Comparison of ENCODE assay signal across 9 mouse cellular contexts in genomic region chr10:81191342-81191982, GRCm38 (mm10). TPM values are rescaled to one million over a fixed set of nuclear protein-coding genes. Genes with fewer than 3 reads are reported as not detected.
DNase-seq lines count a peak whose midpoint lies in the region; ATAC-seq lines count a peak whose summit lies in the region.
"Had no signal": no experiment of that assay in that cellular context is flagged by ENCODE, and none has a peak within 500 bp of the region (broad histone marks: within the 10 kb centered on the region; RNA-seq: fewer than 3 reads in every experiment).

No protein-coding gene starts in this region.

- no peak for ATAC-seq in embryonic facial prominence, embryonic 15.5 days (ENCODE audit: insufficient number of reproducible peaks, low FRiP score, low TSS enrichment, low read depth)
- no peak for ATAC-seq in hindbrain, embryonic 16.5 days

- no peaks in the 10 kb centered on the region for H3K9me3 ChIP-seq in embryonic facial prominence, embryonic 15.5 days (replicated peaks)
- H3K9me3 ChIP-seq in hindbrain, embryonic 16.5 days (ENCODE audit: control insufficient read depth, low read length) = no peaks in the 10 kb centered on the region

- 85% methylated on average over 18 of the region's 18 CpGs for WGBS in embryonic facial prominence, embryonic 15.5 days
- WGBS in hindbrain, embryonic 16.5 days = 88% methylated on average over 18 of the region's 18 CpGs

- peaks cover 31% of the 10 kb centered on the region for H3K27me3 ChIP-seq in embryonic facial prominence, embryonic 15.5 days
- H3K27me3 ChIP-seq in hindbrain, embryonic 16.5 days (replicated peaks; ENCODE audit: control insufficient read depth, insufficient read depth, low read length) = peaks cover 11% of the 10 kb centered on the region

- H3K27ac ChIP-seq in embryonic facial prominence, embryonic 15.5 days (replicated peaks) = peak overlapping the region; percentile 88; the same call in 1 of the 2 replicates
- H3K27ac ChIP-seq in hindbrain, embryonic 16.5 days (ENCODE audit: low read depth, low read length) = peak overlapping the region; percentile 98; the same call in 1 of the 2 replicates

- H3K36me3 ChIP-seq in embryonic facial prominence, embryonic 15.5 days = peaks cover 37% of the 10 kb centered on the region
- H3K36me3 ChIP-seq in hindbrain, embryonic 16.5 days (ENCODE audit: control insufficient read depth, insufficient read depth, low read length) = peaks cover 11% of the 10 kb centered on the region

- peak overlapping the region; percentile 97; the same call in 1 of the 2 replicates for H3K4me2 ChIP-seq in embryonic facial prominence, embryonic 15.5 days (replicated peaks)
- peak overlapping the region; percentile 75 for H3K4me2 ChIP-seq in hindbrain, embryonic 16.5 days (ENCODE audit: low read length)

- no peak overlapping the region for H3K4me3 ChIP-seq in embryonic facial prominence, embryonic 15.5 days (replicated peaks)
- H3K4me3 ChIP-seq in hindbrain, embryonic 16.5 days (ENCODE audit: low read length) = no peak overlapping the region

- H3K9ac ChIP-seq in embryonic facial prominence, embryonic 15.5 days = no peak overlapping the region
- H3K9ac ChIP-seq in hindbrain, embryonic 16.5 days (ENCODE audit: low read depth, low read length) = no peak overlapping the region

- H3K4me1 ChIP-seq in embryonic facial prominence, embryonic 15.5 days = peaks cover 35% of the 10 kb centered on the region
- peaks cover 19% of the 10 kb centered on the region for H3K4me1 ChIP-seq in hindbrain, embryonic 16.5 days (ENCODE audit: control insufficient read depth, insufficient read depth, low read depth, low read length)

- peak; percentile 31 for DNase-seq in kidney, adult 9 months
- no peak for DNase-seq in kidney, postnatal 10 days
- peak; percentile 55 to 72 for DNase-seq in lung, postnatal 4 days
- DNase-seq in spleen, adult 12 weeks (ENCODE audit: low spot score) = no peak
- DNase-seq in spleen, postnatal 14 days (ENCODE audit: low spot score in 2 of 2) = no peak
- no peak for DNase-seq in adrenal gland, postnatal 25 days

RNA-seq across cellular contexts. Expression of gene 4930442H23Rik, which starts 7.8 kb away (rescaled TPM):
- 0.13 and 0.21 TPM in 2 replicates for polyA plus RNA-seq in embryonic facial prominence, embryonic 15.5 days (2015; fragmentation: Nextera tagmentation; extraction: Ambion mirVana)
- not detected in 2 replicates for polyA plus RNA-seq in hindbrain, embryonic 16.5 days (2015; fragmentation: Nextera tagmentation; extraction: Ambion mirVana)
- not detected in 2 replicates for total RNA-seq in adrenal gland, postnatal 25 days (2021)
- total RNA-seq: layer of hippocampus, postnatal 14 days had no signal

RNA-seq across cellular contexts. Expression of gene Dapk3, which starts 8.7 kb away (rescaled TPM):
- 65.4 and 67.7 TPM in 2 replicates for polyA plus RNA-seq in embryonic facial prominence, embryonic 15.5 days (2015; fragmentation: Nextera tagmentation; extraction: Ambion mirVana)
- 49.0 and 58.7 TPM in 2 replicates for polyA plus RNA-seq in hindbrain, embryonic 16.5 days (2015; fragmentation: Nextera tagmentation; extraction: Ambion mirVana)
- total RNA-seq in adrenal gland, postnatal 25 days (2021) = 70.8 and 76.5 TPM in 2 replicates

RNA-seq across cellular contexts. Expression of gene Nmrk2, which starts 10.4 kb away (rescaled TPM):
- polyA plus RNA-seq in embryonic facial prominence, embryonic 15.5 days (2015; fragmentation: Nextera tagmentation; extraction: Ambion mirVana) = 0.36 and 0.54 TPM in 2 replicates
- 0.09 and 0.24 TPM in 2 replicates for polyA plus RNA-seq in hindbrain, embryonic 16.5 days (2015; fragmentation: Nextera tagmentation; extraction: Ambion mirVana)
- not detected in 2 replicates for total RNA-seq in adrenal gland, postnatal 25 days (2021)

RNA-seq across cellular contexts. Expression of gene Eef2, which starts 15.0 kb away (rescaled TPM):
- 654 and 688 TPM in 2 replicates for polyA plus RNA-seq in embryonic facial prominence, embryonic 15.5 days (2015; fragmentation: Nextera tagmentation; extraction: Ambion mirVana)
- 525 and 551 TPM in 2 replicates for polyA plus RNA-seq in hindbrain, embryonic 16.5 days (2015; fragmentation: Nextera tagmentation; extraction: Ambion mirVana)
- 1,495 and 1,572 TPM in 2 replicates for total RNA-seq in adrenal gland, postnatal 25 days (2021)

RNA-seq across cellular contexts. Expression of gene Pias4, which starts 23.7 kb away (rescaled TPM):
- 52.0 and 52.7 TPM in 2 replicates for polyA plus RNA-seq in embryonic facial prominence, embryonic 15.5 days (2015; fragmentation: Nextera tagmentation; extraction: Ambion mirVana)
- polyA plus RNA-seq in hindbrain, embryonic 16.5 days (2015; fragmentation: Nextera tagmentation; extraction: Ambion mirVana) = 47.1 and 56.9 TPM in 2 replicates
- total RNA-seq in adrenal gland, postnatal 25 days (2021) = 33.1 and 36.9 TPM in 2 replicates

Comparison
In these comparisons a context has a peak if more than half of its experiments do, and no peak if none do; other contexts are left out.
1. DNase-seq: peak in kidney, adult 9 months (single experiment) and lung, postnatal 4 days (2 of 2); none in kidney, postnatal 10 days (single experiment), spleen, adult 12 weeks (single experiment), spleen, postnatal 14 days (0 of 2) and adrenal gland, postnatal 25 days (single experiment).